Comparison of ENCODE assay signal across 12 mouse cellular contexts in genomic region chr4:98739753-98740152, GRCm38 (mm10). TPM values are rescaled to one million over a fixed set of nuclear protein-coding genes. Genes with fewer than 3 reads are reported as not detected.
DNase-seq lines count a peak whose midpoint lies in the region; ATAC-seq and TF ChIP-seq lines count a peak whose summit lies in the region.
"Had no signal": no experiment of that assay in that cellular context is flagged by ENCODE, and none has a peak within 500 bp of the region (broad histone marks: within the 10 kb centered on the region; RNA-seq: fewer than 3 reads in every experiment).

No protein-coding gene starts in this region.

- DNase-seq in adrenal gland, postnatal 14 days, result peak; percentile 22
- no peak for DNase-seq in adrenal gland, adult 18-20 months (ENCODE audit: low spot score in 2 of 2)
- DNase-seq in MEL (ENCODE audit: low read depth, low spot score), result no peak
- peak; percentile 48 for DNase-seq in kidney, postnatal 10 days
- DNase-seq in Muller cell, postnatal 12 days (ENCODE audit: inconsistent ontology term), result no peak
- no peak for DNase-seq in spleen, adult 18-20 months
- DNase-seq: adrenal gland, adult 2 months had no signal

- TF ChIP-seq EP300 in MEL (IDR thresholded peaks at IDR 0.05; ENCODE audit: low read depth in 1 of 2, low read length in 2 of 2), result no peak

- 33% methylated on average over 2 of the region's 2 CpGs for WGBS in kidney, embryonic 16.5 days
- 48% methylated on average over 2 of the region's 2 CpGs for WGBS in kidney, embryonic 15.5 days

- TF ChIP-seq RAD21 in MEL (IDR thresholded peaks at IDR 0.05; ENCODE audit: low read depth, low read length), result peak; percentile 6

- no peak overlapping the region for H3K27ac ChIP-seq in kidney, embryonic 16.5 days (ENCODE audit: low read length)
- H3K27ac ChIP-seq in kidney, embryonic 15.5 days, result no peak overlapping the region
- H3K27ac ChIP-seq in MEL (ENCODE audit: control insufficient read depth, low read depth, low read length), result no peak overlapping the region

- no peaks in the 10 kb centered on the region for H3K9me3 ChIP-seq in kidney, embryonic 16.5 days (ENCODE audit: low read length)
- no peaks in the 10 kb centered on the region for H3K9me3 ChIP-seq in kidney, embryonic 15.5 days (replicated peaks)
- no peaks in the 10 kb centered on the region for H3K9me3 ChIP-seq in MEL (replicated peaks; ENCODE audit: insufficient read depth, low read length)

- no peaks in the 10 kb centered on the region for H3K27me3 ChIP-seq in kidney, embryonic 16.5 days (ENCODE audit: insufficient read depth, low read length)
- no peaks in the 10 kb centered on the region for H3K27me3 ChIP-seq in kidney, embryonic 15.5 days
- no peaks in the 10 kb centered on the region for H3K27me3 ChIP-seq in MEL (ENCODE audit: control insufficient read depth in 1 of 2, insufficient read depth in 2 of 2, low read length in 2 of 2)
- H3K27me3 ChIP-seq: megakaryocyte, embryonic 14.5 days had no signal

- no peak for TF ChIP-seq POLR2A in MEL (IDR thresholded peaks at IDR 0.05; ENCODE audit: control insufficient read depth in 1 of 2, insufficient read depth in 1 of 2, low read depth in 1 of 2, low read length in 2 of 2, poor library complexity in 1 of 2)

- H3K4me3 ChIP-seq in kidney, embryonic 16.5 days (ENCODE audit: low read length), result no peak overlapping the region
- H3K4me3 ChIP-seq in kidney, embryonic 15.5 days (replicated peaks), result no peak overlapping the region
- no peak overlapping the region for H3K4me3 ChIP-seq in MEL (ENCODE audit: control insufficient read depth in 1 of 2, insufficient read depth in 1 of 2, low read depth in 2 of 2, low read length in 2 of 2)
- H3K4me3 ChIP-seq: megakaryocyte, embryonic 14.5 days had no signal

- no peaks in the 10 kb centered on the region for H3K36me3 ChIP-seq in kidney, embryonic 16.5 days (ENCODE audit: insufficient read depth, low read length)
- H3K36me3 ChIP-seq in kidney, embryonic 15.5 days, result no peaks in the 10 kb centered on the region
- H3K36me3 ChIP-seq in MEL (ENCODE audit: control insufficient read depth in 1 of 2, insufficient read depth in 2 of 2, low read length in 2 of 2), result no peaks in the 10 kb centered on the region

- H3K79me2 ChIP-seq in MEL (ENCODE audit: control insufficient read depth, insufficient read depth, low read length, poor library complexity), result no peaks in the 10 kb centered on the region

- TF ChIP-seq CTCF in MEL (IDR thresholded peaks at IDR 0.05 in 2 of 3, conservative IDR thresholded peaks at IDR 0.05 in 1 of 3; ENCODE audit: control insufficient read depth in 1 of 3, insufficient read depth in 1 of 3, low read depth in 2 of 3, low read length in 3 of 3, poor library complexity in 1 of 3, severe bottlenecking in 1 of 3), result no peak

- peak; percentile 76; the same call in 1 of the 2 replicates for ATAC-seq in kidney, embryonic 16.5 days (ENCODE audit: low FRiP score, low TSS enrichment)
- ATAC-seq in kidney, embryonic 15.5 days (replicated peaks; ENCODE audit: low FRiP score), result no peak

- no peak overlapping the region for H3K9ac ChIP-seq in kidney, embryonic 16.5 days (replicated peaks; ENCODE audit: low read length)
- H3K9ac ChIP-seq in kidney, embryonic 15.5 days, result no peak overlapping the region
- no peak overlapping the region for H3K9ac ChIP-seq in MEL (ENCODE audit: control insufficient read depth, low read depth, low read length, poor library complexity, severe bottlenecking)

- H3K4me2 ChIP-seq in kidney, embryonic 16.5 days (replicated peaks; ENCODE audit: low read depth, low read length), result no peak overlapping the region
- no peak overlapping the region for H3K4me2 ChIP-seq in kidney, embryonic 15.5 days

- peaks cover 10% of the 10 kb centered on the region for H3K4me1 ChIP-seq in kidney, embryonic 16.5 days (ENCODE audit: insufficient read depth, low read length)
- H3K4me1 ChIP-seq in kidney, embryonic 15.5 days, result peaks cover 14% of the 10 kb centered on the region
- no peaks in the 10 kb centered on the region for H3K4me1 ChIP-seq in MEL (ENCODE audit: control insufficient read depth in 1 of 2, insufficient read depth in 2 of 2, low read length in 2 of 2)
- H3K4me1 ChIP-seq: megakaryocyte, embryonic 14.5 days had no signal

TF ChIP-seq in MEL, 35 proteins besides CTCF, POLR2A, EP300 and RAD21:
- TF ChIP-seq CHD1 (IDR thresholded peaks at IDR 0.05; ENCODE audit: low read depth, low read length) (no peak), RCOR1 (IDR thresholded peaks at IDR 0.05; ENCODE audit: low read depth, low read length) (no peak), E2F4 (IDR thresholded peaks at IDR 0.05; ENCODE audit: borderline replicate concordance, low read depth, low read length) (no peak), POLR2AphosphoS2 (IDR thresholded peaks at IDR 0.05; ENCODE audit: low read length) (no peak), KAT2A (conservative IDR thresholded peaks at IDR 0.05; ENCODE audit: low read depth, low read length) (no peak), TCF12 (IDR thresholded peaks at IDR 0.05; ENCODE audit: low read depth, low read length) (no peak), MYB (IDR thresholded peaks at IDR 0.05; ENCODE audit: low read depth, low read length) (no peak), ETS1 (IDR thresholded peaks at IDR 0.05; ENCODE audit: low read depth, low read length) (no peak), ZMIZ1 (IDR thresholded peaks at IDR 0.05; ENCODE audit: low read depth, low read length) (no peak), UBTF (IDR thresholded peaks at IDR 0.05; ENCODE audit: borderline replicate concordance, insufficient read depth, low read depth, low read length) (no peak), SIN3A (IDR thresholded peaks at IDR 0.05; ENCODE audit: low read length) (no peak), MEF2A (IDR thresholded peaks at IDR 0.05; ENCODE audit: extremely low read depth, insufficient replicate concordance, low read depth, low read length, poor library complexity, severe bottlenecking) (no peak), MAX (IDR thresholded peaks at IDR 0.05; ENCODE audit: low read length) (no peak), MYC (IDR thresholded peaks at IDR 0.05; ENCODE audit: low read depth, low read length) (no peak), ZC3H11A (IDR thresholded peaks at IDR 0.05; ENCODE audit: low read depth, low read length) (no peak)

RNA-seq across cellular contexts. Expression of gene L1td1, which starts 13.2 kb away (rescaled TPM):
- not detected in 2 replicates for total RNA-seq in adrenal gland, postnatal 14 days (2021)
- total RNA-seq in adrenal gland, adult 18-20 months (2021), result not detected
- 0.45 and 0.50 TPM in 2 replicates for polyA plus RNA-seq in kidney, embryonic 16.5 days (2015; fragmentation: Nextera tagmentation; extraction: Ambion mirVana)
- 0.13 and 1.2 TPM in 2 replicates for polyA plus RNA-seq in kidney, embryonic 15.5 days (2015; fragmentation: Nextera tagmentation; extraction: Ambion mirVana)
- total RNA-seq in MEL (2012; rRNA removed), result not detected in 2 replicates
- polyA plus RNA-seq in MEL (2012; ENCODE audit: insufficient read depth in 1 of 2, insufficient read length in 2 of 2, low read depth in 1 of 2, low replicate concordance in 2 of 2, missing spikeins in 1 of 2), result not detected
- total RNA-seq: adrenal gland, adult 2 months; layer of hippocampus, adult 8-10 months had no signal
- polyA plus RNA-seq: adrenal gland, adult 2 months; gonadal fat pad, adult 2 months had no signal

Comparison
In these comparisons a context has a peak if more than half of its experiments do, and no peak if none do; other contexts are left out.
1. DNase-seq: peak in adrenal gland, postnatal 14 days (single experiment) and kidney, postnatal 10 days (single experiment); none in adrenal gland, adult 18-20 months (0 of 2), MEL (single experiment), Muller cell, postnatal 12 days (single experiment) and spleen, adult 18-20 months (0 of 2).